Mouse (Mus musculus): ENCODE data around the gene Mospd2.

Mospd2 gene

GRCm38 (mm10) chrX:164980193-164980775 is at the start of gene Mospd2, which contains the start of gene Fancb:
Mospd2 (minus strand) TSS chrX:164980375.
Fancb (plus strand) TSS chrX:164980592.
- DNase-seq, result peak; percentile 96

DNA sequence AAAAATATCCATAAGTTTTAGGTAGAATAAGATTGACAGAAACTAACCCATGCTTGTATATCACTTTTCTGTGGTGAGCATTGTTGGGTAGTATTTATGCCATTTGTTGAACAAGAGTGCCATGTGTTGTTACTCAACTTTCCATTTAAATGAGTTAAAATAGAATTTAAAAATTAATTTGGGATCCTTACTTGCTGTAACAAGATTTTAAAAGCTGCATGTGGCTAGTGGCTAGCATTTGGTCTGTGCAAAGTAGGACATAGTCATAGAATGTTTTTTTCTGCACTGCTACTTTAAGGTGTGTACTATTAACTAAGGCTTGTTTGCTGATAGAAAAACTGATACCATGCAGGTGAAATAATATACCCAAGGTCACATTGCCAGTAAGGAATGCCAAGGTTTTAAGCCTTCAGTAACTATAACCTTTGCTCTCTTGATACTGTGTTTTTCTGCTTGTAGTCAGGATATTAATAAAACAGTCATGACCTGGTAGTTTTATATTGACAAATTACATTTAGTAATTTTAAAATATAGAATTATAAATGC is 24.7 kb upstream of the Mospd2 start, which contains the start of gene Gm17604:
Gene Gm17604, minus strand, starts transcription at position 51 of the 546 bp plus-strand sequence.
- no peak for DNase-seq

DNA sequence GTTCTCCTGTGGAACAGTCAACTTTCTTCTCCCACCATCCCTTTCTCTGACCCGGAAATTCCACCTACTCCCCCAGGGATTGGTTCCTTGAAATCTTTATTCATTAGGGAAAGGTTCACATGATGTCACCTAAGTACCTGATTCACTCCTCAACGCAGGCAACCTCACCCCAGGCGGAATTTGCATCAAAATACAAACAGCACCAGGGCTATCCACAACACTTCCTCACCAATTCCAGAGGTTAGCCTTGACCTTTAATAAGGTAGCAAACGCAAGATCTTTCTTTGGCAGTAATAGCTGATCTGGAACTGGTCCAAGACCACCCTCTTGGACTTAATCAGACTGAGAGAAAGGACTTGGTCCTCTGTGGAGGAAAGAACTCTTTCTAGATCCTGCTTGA is 23.0 kb upstream of the Mospd2 start:
- no peak for DNase-seq

DNA sequence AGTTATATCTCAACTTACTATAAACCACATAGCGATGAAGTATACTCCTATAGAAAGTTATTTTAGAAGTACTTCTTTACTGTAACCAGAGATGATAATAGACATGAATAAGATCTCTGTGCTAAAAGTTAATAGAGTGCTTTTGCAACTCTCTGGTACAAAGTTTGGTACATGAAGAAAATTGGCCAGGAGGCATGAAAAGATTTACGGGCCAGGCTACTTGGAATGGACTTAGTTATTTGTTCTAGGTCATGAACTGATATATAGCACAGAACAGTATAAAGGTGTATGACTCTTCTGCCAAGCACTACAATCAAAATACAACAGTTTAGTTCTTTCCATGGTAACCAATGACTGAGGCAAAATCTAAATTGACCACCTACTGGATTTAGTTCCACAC is 1.3 kb downstream of the Mospd2 start:
- DNase-seq, result no peak

- DNase-seq, result no peak
Measured at GRCm38 (mm10) chrX:164971206-164971605, 9.0 kb downstream of the Mospd2 start.

DNA sequence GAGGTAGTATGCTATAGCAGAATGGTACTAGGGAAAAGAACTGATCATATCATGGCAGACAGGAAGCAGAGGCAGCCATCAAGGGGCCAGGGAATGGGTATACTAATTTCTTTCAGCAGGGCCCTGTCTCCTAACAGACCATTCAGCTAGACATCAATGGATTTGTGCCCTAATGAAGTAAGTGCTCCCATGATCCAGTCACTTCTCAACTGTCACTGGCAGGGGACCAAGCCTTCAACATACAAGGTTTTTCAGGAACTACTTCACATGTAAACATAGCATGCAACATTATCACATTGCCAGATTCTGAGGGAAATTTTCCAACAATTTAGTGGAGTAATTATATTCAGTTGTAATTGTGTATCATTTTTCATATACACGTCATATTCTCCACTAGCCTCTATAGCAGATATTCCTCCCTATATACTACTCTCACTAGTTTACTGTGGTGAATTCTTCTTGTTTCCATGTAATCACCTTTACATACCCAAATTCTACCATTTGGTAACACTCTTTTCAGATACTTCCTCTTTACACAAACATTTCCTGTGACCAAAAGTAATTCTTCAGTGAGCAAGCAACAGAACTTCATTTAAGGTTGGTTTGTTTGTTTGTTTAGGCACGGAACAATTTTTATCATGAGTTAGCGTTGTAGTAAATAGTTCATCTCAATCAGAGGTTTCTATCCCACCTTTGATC is 14.3 kb downstream of the Mospd2 start:
- DNase-seq, result no peak

- DNase-seq, result no peak
Measured at GRCm38 (mm10) chrX:164952601-164953375, 27.4 kb downstream of the Mospd2 start.

GRCm38 (mm10) chrX:164951858-164952576 is 28.2 kb downstream of the Mospd2 start:
- DNase-seq, result peak; percentile 40

GRCm38 (mm10) chrX:164941540-164941939 is 38.6 kb downstream of the Mospd2 start:
- DNase-seq, result no peak

- no peak for DNase-seq
Measured at GRCm38 (mm10) chrX:164912993-164913392, 67.2 kb downstream of the Mospd2 start.

- no peak for DNase-seq
Measured at GRCm38 (mm10) chrX:164912186-164912585, 68.0 kb downstream of the Mospd2 start.

DNA sequence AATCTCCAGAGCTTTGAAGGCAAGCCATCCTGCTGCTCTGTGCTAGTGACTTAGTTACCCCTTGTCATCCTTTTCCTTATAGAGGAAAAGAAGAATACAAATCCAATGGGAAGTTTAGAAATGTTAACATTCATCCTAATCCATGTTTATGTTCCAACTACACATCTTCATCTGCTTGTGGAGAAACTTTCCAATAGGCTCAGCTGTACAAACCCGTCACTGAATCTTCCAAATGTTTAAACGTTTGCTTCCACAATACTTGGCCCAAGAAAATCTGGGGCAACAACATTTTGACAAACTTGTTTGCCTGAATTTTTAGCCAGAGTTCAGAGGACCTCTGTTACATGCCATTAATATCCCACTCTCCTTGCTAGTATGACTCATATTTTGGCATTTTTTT is 78.3 kb downstream of the Mospd2 start:
- no peak for DNase-seq

GRCm38 (mm10) chrX:164899805-164900204 is 80.4 kb downstream of the Mospd2 start:
- peak; percentile 27 for DNase-seq

GRCm38 (mm10) chrX:164886260-164886659 is 93.9 kb downstream of the Mospd2 start:
- DNase-seq, result no peak

Data from lung, postnatal 36 days (tissue).